Mouse (Mus musculus) adrenal gland (tissue): ENCODE measurements around the gene Cpn2.

Source experiments
- intact Hi-C: fragments of 180-260 bp; cut with DNase I; formaldehyde crosslinking; loops from one replicate; pipeline ENCODE4 v1.15.1; 2025

Cpn2 gene

DNA sequence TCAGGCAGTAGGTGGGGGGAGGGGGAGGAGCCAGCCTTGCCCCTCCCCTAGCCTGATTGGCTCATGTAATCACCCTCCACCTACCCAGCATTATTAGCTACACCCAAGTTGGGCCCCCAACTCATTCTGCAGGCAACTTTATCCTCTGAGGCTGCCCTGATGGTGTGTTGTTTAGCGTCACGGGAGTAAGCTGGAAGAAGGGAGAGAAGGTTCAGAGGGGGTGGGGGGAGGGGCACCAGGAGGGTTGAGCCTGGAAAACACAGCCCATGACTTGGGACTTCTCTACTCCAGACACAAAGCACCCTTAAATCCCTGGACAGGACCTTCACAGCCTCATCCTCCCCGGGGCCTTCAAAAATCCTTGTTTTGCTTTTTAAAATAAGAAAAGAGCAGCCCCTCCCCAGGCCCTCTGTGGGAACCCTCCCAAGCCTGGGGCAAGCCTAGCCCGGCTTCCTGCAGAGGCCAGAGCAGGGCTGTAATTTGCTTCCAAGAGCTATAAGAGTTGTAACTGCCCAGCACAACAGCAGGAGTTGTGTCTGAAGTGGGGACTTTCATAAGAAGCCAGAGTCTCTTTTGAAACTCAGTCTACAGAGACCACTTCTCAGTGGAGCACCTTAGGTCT is 13.5 kb upstream of the Cpn2 start:
- intact Hi-C loops = no loop called here

- intact Hi-C loops = no loop called here
Measured at GRCm38 (mm10) chr16:30278406-30278805, 11.1 kb upstream of the Cpn2 start.

- intact Hi-C loops = no loop called here
Measured at GRCm38 (mm10) chr16:30275558-30276340, 8.4 kb upstream of the Cpn2 start.

GRCm38 (mm10) chr16:30273065-30273464 is 5.8 kb upstream of the Cpn2 start:
- intact Hi-C loops = no loop called here

GRCm38 (mm10) chr16:30271941-30272595 is 4.8 kb upstream of the Cpn2 start:
- intact Hi-C loops = no loop called here

DNA sequence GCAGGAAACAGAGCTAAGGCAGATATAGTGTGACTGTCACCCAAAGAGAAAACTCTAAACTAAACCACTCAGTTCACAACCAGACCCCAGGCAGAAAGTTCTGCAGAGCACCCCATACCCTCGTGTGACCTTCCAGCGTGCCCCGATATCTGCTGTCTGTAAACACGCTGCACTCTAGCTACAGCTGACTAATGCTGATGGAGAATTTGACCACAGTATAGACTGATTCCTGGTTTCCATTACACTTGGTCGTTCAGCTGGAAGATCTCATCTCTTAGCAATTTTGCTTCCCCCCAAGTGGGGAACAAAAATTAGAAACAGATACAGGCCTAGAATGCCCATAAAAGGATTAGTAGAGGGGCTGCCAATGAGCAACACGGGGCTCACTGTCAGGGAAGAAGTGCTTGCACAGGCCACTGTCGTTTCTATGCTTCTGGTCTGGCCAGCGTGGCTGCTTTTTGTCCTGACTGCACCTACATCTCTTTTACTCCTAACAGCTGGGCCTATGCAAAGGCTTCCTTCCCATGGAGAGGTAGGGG is 4.0 kb upstream of the Cpn2 start:
- intact Hi-C loops = no loop called here

GRCm38 (mm10) chr16:30266561-30266960 is 738 bp downstream of the Cpn2 start:
- intact Hi-C loops = no loop called here

DNA sequence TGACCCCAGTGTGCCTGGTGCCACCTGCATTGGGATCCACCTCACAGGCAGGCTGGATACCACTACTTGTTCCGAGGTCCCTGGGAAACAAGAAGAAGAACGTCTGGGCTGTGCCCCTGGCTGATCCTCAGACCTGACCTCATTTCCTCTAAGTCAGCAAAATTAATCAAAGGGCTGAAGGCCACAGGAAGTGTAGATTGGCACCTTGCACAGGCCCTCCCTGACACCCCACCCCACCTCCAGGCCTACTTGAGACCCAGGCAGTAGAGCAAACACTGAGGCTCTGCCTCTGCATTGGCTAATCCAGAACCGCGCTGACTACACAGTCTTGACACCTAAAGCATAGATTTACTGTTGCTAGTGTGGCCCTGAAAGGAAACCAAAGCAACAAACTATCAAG is 1.7 kb downstream of the Cpn2 start:
- intact Hi-C loops = no loop called here

DNA sequence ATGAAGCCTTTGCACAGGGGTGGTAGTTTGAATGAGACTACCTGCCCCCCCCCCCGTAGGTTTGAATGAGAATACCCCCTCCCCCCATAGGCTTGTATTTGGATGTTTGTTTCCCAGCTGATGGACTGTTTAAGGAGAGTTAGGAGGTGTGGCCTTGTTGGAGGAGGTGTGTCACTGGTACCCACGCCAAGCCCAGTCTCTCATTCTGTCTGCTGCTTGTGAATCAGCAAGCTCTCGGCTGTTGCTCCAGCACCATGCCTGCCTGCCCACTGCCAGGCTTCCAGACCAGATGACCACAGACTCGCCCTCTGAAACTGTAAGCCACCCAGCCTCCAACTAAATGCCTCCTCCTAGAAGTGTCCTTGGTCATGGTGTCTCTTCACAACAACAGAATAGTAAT is 4.1 kb downstream of the Cpn2 start:
- intact Hi-C loops = no loop called here

DNA sequence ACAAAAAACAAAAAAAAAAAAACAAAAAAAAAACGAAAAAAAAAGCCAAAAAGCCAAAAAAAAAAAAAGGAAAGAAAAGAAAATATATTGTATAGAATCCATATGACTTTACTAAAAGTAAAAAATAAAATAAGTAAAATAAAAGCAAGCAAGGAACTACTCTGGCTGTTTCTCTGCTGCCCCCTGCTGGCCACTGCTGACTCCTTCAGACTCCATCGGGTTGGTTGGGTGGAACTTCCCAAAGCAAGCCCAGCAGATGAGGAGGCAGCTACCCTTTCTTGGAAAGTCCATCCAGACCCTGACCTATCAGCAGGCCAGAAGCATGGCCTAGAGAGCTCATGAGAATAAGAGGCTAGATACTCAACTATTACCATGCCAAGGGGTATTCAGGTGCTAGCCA is 4.6 kb downstream of the Cpn2 start:
- intact Hi-C loops = no loop called here

- intact Hi-C loops = no loop called here
Measured at GRCm38 (mm10) chr16:30262157-30262556, 5.1 kb downstream of the Cpn2 start.

GRCm38 (mm10) chr16:30261341-30261740 is 6.0 kb downstream of the Cpn2 start:
- intact Hi-C loops = no loop called here

- intact Hi-C loops = no loop called here
Measured at GRCm38 (mm10) chr16:30260012-30260635, 7.2 kb downstream of the Cpn2 start.

DNA sequence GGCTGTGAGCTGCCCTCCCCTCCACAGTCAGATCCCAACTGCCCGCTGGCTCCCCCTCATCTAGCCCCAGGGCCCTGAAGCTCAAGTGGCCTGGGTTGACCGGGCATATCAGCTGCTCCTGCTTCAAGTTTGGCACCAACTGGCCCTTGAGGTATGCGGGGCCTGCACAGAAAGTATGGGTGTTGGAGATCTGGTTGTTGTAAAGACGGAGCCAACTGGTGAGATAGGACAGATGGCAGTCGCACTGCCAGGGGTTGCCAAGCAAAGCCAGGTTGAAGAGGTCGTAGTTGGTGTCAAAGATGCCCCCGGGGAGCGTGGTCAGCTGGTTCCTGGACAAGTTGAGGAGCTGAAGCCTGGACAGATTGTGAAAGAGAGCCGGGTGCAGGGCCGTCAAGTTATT is 7.9 kb downstream of the Cpn2 start:
- intact Hi-C loops = loop anchor here (10.0 kb wide), 1 partner anchor 245 kb away; no protein-coding TSS in a partner anchor

GRCm38 (mm10) chr16:30258441-30258840 is 8.9 kb downstream of the Cpn2 start:
- intact Hi-C loops = loop anchor here (10.0 kb wide), 1 partner anchor 246 kb away; no protein-coding TSS in a partner anchor

GRCm38 (mm10) chr16:30257718-30258117 is 9.6 kb downstream of the Cpn2 start:
- intact Hi-C loops = loop anchor here (10.0 kb wide), 1 partner anchor 247 kb away; no protein-coding TSS in a partner anchor

DNA sequence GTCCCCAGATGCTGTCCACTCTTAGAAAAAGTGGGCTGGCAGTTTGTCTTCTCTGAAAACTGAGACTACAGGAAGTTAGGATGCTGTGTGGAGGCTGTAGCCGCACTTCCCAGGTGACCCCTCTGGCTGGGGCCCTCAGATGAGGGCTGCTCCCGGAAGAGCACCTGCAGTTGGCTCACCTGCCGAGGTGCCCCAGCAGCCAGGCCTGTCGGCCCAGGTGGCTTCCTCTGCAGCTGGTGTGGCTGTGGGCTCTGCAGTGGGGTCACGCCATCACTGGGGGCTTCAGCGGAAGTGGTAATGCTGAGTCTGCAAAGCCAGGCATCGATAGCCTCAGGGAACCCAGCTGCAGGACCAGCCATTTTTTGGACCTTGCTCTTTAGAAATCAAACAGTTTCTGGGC is 12.2 kb downstream of the Cpn2 start:
- intact Hi-C loops = loop anchor here (10.0 kb wide), 1 partner anchor 250 kb away; no protein-coding TSS in a partner anchor

- intact Hi-C loops = loop anchor here (10.0 kb wide), 1 partner anchor 251 kb away; no protein-coding TSS in a partner anchor
Measured at GRCm38 (mm10) chr16:30253900-30254299, 13.4 kb downstream of the Cpn2 start.

GRCm38 (mm10) chr16:30253374-30253773 is 13.9 kb downstream of the Cpn2 start:
- intact Hi-C loops = loop anchor here (10.0 kb wide), 1 partner anchor 251 kb away; no protein-coding TSS in a partner anchor

- intact Hi-C loops = loop anchor here (1.0 to 10.0 kb wide), 2 partner anchors 62 to 253 kb away; no protein-coding TSS in a partner anchor
Measured at GRCm38 (mm10) chr16:30252003-30252418, 15.3 kb downstream of the Cpn2 start.

DNA sequence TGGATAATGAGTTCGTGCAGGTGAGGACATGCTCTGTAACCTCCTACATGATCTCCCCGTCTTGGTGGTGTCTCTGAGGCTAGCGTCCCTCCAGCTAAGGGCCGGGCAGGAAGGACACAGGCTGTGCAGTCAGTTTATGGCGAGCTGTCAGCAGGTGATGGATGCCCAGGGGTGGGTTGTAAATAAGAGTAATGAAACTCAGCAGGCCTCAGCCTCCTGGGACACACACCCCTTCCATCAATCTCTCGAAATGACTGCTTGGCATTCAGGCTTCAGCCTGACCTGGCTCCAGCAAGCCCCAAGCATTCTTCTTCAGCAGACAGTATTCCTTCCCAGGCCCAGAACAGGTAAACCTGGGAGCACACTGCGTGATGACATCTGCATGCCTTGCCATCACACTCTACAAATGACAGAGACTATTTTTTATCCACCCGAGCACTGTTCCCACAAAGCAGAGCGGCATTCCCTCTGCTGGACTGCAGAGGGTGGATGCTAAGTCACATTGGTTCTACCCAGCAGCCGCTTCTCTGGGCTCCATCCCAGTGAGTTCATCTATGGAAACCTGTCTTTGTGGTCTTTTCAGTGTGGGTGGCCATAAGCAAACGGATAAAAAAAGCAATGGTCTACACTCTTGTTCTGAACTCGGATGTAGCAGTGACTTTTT is 23.1 kb downstream of the Cpn2 start:
- intact Hi-C loops = no loop called here
